Mouse (Mus musculus): ENCODE measurements at regions not wholly inside any gene's neighbourhood (a gene's known extent, or its start where the extent isn't known, plus 50 kb on each side); places are given as distances from the start of the nearest gene placed in this dataset.

GRCm38 (mm10) chr2:3941496-3941895 lies 76.0 kb upstream of the Frmd4a start:
- ATAC-seq = no peak

DNA sequence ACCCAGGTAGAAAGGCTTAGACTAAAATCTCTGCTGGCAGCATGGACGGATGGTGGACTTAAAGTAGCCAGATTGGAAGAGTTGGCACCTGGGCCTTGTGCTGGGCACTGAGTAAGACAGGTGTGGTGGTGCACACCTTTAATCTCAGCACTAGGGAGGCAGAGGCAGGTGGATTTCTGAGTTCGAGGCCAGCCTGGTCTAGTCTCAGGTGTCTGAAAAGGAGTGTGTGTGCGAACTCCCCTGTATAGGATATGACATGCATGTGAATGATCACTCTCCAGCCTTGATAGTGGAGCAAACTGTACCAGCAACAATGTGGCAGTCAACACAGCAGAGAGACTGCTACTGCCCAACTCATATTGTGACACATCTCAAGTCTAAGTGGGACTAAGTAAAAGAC lies 70.1 kb upstream of the Frmd4a start:
- no peak for ATAC-seq

DNA sequence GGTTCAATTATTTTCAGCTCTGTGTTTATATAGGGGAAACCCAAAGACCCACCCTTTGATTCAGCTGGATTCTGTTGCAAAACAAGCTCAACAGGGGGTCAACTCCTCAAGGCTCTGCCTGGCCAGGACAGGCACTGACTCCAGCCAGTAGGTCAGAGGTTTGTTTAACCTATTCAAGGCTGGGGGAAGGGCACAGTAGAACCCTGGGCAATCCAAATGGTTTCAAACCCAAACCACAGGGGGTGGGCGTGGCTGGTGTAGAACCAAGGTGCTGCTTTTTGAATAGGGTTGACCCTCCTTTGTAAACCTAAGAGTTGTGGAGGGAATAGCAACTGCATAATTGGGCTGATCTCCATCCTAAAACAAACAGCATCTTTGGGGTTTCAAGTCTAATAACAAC lies 69.2 kb upstream of the Frmd4a start:
- ATAC-seq = no peak

- no peak for ATAC-seq
Observed at GRCm38 (mm10) chr2:3957491-3957890, 60.0 kb upstream of the Frmd4a start.

- no peak for ATAC-seq
Observed at GRCm38 (mm10) chr2:3958065-3958641, 59.4 kb upstream of the Frmd4a start.

- ATAC-seq = no peak
Observed at GRCm38 (mm10) chr2:3958711-3959110, 58.8 kb upstream of the Frmd4a start.

DNA sequence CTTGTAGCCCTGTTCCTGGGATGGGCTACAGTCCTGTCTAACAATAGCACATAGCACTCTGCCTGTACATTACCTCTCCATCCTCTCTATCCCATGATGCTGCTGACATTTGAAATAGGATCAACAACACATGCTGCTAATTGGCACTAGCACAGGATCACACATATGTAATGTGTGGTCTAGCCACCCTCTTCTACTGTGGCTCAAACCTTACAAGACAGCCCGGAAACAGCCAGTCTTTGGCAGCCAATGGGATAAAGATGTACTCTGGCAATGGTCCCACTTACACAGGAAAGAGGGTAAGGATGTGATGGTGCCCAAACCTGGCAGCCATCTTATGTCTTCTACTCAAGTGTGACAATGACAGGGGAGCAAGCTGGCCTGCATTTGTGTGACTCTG lies 58.3 kb upstream of the Frmd4a start:
- ATAC-seq = no peak

GRCm38 (mm10) chr2:3960213-3960612 lies 57.3 kb upstream of the Frmd4a start:
- ATAC-seq = no peak

- ATAC-seq = peak; percentile 76
Observed at GRCm38 (mm10) chr2:3964351-3964750, 53.2 kb upstream of the Frmd4a start.

Data from activated CD4-positive, CD25-positive, alpha-beta regulatory T cell, adult 4 months (primary cell).